Mouse (Mus musculus) layer of hippocampus, adult 9-10 months (tissue): ENCODE results near the gene Gm16181.

Experiments
- DNase-seq: peaks from one replicate; pipeline ENCODE4 v3.0.0; 2022; ENCODE audit warnings: low spot score

Gene Gm16181

DNA sequence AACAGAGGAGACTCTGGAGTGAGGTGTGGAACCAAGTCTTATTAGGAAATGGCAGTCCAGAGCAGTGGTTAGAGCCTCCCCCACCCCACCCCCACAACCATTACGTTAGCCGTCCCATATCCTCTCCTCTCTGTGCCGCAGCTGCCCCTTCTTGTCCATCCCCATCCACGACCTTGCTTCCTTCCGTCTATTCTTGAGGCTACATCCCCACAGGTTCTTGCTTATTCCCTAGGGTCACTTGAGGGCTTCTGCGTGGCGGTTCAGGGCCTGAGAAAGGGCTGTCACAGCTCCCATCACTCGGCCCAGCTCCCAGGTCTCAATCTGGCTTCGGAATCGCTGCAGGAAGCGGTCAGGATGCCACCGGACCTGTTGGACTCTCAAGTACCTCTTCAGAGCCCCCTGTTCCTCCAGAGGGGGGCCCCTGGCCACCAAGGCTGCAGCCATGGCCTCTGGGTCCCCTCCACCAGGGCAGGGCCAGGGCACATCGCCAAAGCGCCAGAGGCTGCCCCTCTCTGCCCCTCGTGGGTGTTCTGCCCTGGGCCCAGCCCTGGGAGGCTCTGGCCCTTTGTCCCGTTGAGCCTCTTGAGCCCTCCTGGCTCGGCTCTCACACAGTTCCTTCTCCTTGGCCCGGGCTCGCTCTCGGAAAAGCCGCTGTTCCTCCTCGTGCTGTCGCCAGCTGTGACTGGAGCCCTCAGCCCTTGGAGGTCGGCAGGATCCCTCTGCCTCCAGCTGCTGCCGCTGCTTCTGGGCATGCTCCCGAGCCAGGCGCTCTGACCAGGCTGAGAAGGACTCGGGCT, at the start of gene Gm16181:
Gene Gm16181 (plus strand): TSS at position 679 of the 797 bp plus-strand sequence.
- DNase-seq, result no peak

DNA sequence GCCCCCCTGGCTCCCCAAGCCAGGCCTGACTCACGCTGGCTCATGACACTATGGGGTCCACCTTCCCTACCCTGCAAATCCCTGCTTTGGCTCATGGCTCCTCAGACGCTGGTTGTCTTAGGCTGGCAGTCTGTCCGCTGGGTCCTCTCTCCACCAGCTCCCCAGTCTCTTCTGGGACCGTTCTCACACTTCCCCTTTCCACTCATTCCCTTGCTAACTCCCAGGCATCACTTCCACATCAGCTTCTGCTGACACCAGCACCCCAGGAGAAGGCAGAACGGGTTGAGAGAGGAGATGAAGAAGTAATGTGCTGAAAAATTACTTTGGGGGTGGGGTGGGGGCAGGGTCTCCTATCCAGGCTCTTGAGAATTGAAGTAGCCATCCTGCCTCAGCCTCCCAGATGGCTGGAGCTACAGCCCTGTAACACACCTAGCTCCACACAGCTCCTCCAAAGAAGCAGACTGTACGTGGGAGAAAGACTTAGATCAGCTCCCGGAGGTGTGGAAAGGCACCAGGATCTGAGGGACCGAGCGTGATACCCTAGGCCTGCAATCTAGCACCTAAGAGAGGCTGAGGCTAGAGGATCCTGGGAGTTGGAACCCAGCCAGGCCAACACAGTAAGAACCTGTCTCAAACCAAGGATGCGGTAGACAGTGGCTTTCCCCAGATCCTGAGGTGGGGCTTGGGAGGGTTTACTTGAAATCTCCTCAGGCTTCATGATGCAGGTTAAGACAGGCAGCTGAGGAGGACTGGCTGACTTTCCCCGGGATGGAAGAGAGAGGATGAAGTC, 48.0 kb upstream of the Gm16181 start:
- no peak for DNase-seq

DNA sequence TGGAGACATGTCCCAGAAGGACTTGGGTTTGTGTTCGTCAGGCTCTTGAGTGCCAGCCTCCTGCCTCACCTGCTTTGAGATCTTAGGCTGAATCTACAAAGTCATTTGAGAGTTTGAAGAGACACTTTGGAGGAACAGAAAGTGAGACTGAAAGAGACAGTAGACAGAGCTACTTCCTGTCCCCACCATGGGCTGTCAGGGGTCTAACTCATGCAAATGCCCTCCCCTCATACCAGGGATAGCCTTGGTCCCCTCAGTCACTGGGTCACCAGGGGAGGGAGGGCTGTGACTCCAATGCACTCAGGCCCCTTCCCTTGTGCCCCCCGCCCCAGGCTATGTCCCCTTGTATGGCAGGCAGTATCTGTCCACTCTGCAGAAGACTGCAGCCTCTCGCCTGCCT, 47.3 kb upstream of the Gm16181 start:
- DNase-seq, result no peak

DNA sequence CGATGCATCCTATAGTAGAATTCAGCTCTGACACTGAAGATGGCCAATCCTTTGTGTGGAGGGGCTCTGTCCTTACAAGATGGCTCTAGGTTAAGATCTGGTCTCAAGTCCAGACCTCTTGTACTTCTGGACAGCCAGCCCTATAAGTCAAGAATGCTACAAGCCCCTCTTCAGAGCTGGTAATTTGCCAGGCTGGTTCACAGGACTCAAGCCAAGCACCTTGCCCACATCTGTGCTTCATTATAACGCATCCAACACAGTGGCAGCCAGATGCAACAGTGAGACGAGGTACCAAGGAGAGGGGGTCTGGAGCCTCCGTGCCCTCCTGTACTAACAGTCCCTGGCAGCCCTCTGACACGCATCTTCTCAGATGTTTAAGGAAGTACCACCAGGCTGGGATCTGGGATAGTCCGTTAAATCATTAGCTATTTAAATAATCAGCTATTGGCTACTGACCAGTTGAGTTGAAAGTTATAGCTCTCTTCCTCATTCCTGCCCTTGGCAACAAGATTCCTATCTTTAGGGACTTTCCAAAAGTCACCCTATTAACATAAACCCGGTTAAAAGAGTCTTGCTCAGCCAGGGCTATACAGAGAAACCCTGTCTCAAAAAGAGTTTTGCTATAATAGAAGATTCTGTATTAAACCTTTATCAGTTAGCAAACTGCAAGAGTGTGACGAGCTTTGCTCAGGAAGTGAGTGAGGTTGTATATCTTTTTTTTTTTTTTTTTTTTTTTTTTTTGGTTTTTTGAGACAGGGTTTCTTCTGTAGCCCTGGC, 46.2 kb upstream of the Gm16181 start:
- no peak for DNase-seq

DNA sequence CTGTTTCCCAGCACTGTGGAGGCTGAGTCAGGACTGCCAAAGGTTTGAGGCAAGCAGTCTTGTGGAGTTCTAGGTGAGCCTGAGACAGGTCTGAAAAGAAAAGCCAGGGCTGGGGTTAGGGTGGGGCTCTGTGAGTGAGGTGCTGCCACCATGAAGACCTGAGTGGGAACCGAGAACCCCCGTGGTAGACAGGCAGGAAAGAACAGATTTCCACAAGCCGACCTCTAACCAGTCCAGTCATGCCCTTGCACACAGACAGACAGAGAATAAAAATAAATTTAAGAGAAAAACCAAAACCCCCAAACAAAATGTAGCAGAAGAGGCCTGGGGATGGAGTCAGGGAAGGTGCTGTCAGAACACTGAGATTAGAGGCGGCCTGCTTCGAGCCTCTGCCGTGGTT, 45.3 kb upstream of the Gm16181 start:
- DNase-seq, result no peak

DNA sequence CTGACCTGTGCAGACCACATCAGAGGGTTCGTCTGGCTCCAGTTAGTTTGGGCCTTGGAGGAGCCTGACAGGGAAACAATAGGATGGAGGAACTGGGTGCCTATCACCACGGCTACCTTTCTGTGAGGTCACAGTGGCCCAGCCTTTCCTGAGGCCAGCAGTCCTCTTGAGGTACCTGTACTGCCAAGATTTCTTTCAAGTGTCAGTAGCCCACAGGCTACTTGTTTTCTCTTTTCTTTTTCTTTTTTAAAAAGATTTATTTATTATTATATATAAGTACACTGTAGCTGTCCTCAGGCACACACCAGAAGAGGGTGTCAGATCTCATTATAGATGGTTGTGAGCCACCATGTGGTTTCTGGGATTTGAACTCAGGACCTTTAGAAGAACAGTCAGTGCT, 44.7 kb upstream of the Gm16181 start, which contains the start of gene Aif1:
Gene Aif1 (minus strand): TSS at position 101 of the 400 bp plus-strand sequence.
- DNase-seq, result no peak

DNA sequence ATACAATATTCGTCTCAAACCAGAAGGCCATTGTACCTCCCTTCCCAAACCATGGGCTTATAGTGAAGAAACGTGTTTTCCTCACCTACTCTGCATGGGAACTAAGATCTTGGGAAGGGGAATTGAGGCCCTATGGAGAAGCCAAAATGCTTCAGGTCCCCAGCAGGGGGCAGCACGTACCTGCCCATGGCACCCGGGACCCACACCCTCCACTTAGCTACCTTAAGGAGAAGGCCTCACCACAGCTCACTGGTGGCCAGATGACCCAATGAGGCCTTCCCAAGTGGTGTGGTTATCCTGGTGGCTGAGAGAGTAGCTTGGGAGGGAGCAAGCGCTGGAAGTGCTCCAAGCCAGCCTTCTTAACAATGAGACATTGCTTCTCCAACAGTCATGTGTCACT, 42.1 kb upstream of the Gm16181 start:
- DNase-seq, result no peak

DNA sequence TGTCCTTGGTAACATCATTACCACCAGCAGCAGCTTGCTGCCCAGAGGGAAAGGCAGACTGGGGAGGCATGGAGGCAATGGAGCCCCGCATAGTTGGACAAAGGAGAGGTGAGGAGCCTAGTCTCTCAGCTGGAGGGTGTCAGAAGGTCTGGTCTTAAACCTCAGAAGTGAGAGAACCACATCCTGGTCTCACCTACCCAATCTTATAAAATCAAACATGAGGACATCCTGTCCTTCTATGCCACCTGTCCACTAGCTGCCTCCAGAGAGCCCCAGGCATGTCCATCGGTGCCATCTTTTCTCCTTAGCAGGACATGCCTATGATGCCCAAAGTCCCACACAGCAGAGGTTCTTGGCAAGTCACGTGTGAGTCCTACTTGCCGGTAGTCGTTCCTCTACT, 40.5 kb upstream of the Gm16181 start:
- no peak for DNase-seq

DNA sequence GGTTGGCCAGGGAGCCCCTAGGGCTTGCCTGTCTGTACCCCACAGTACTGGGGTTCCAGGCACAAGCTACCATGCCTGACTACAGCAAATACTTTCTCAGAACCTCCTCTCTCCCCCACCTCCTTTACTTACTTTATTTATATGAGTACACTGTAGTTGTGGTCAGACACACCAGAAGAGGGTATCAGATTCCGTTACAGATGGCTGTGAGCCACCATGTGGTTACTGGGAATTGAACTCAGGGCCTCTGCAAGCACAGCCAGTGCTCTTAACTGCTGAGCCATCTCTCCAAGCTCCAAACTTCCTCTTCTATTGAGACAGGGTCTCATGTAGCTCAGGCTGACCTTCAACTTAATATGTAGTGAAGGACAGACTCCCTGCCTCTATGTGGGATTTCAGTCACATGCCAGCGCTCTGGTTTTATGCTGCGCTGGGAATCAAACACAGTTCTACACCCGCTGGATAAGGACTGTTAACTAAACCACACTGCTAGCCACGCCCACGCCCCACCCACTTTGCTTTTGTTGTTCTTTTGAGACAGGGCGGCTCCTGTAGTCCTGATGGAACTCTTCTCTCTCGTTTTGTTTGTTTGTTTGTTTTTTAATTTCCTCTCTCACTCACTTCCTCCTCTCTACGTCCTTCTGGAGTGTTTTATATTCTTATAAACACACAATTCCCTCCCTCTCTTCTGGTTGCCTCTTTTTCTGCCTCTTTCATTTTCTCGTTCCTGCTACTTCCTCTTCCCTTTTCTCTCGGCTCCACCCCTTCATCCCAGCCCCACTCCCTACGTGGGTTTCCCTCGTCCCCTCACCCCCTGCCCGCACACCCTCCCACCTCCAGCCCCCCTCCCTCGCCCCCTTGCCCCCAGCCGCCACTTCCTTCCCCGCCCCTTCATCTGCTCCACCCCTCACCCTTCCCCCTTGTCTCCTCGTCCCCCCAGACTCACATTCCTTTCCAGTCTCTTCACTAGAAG, 34.7 kb upstream of the Gm16181 start:
- DNase-seq, result no peak

DNA sequence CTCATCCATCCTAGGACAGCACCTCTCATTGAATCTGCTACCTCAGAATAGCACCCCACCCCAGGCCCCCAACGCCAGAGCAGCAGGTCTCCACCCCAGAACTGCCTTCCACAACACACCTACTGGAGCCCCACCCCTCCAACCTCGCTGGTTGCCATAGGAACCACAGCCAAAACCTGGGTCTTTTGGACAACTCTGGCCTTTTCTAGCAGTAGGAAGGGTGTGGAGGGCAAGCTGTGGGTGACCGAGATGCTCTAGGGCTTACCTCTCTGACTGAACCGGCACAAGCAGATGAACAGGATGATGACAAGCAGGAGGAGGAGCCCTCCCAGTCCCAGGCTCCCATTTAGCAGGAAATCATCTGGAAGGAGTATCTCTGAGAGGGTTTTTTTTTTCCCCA, 34.0 kb upstream of the Gm16181 start:
- no peak for DNase-seq

DNA sequence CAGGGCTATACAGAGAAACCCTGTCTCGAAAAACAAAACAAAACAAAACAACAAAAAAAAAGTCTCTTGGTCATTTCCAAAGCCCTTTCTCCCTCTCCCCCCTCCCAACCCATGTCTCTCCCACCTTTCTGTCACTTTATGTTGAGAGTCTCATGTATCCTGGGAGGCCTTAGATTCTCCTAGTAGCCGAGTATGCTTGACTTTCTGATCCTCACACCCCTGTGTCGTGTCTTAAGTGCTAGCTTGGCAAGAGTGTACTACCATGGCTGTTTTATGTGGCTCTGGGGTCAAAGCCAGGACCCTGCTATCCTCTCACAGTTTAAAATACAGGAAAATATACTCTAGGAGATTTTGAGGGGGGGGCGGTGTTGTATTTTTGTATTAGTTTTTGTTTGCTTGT, 33.3 kb upstream of the Gm16181 start:
- no peak for DNase-seq

DNA sequence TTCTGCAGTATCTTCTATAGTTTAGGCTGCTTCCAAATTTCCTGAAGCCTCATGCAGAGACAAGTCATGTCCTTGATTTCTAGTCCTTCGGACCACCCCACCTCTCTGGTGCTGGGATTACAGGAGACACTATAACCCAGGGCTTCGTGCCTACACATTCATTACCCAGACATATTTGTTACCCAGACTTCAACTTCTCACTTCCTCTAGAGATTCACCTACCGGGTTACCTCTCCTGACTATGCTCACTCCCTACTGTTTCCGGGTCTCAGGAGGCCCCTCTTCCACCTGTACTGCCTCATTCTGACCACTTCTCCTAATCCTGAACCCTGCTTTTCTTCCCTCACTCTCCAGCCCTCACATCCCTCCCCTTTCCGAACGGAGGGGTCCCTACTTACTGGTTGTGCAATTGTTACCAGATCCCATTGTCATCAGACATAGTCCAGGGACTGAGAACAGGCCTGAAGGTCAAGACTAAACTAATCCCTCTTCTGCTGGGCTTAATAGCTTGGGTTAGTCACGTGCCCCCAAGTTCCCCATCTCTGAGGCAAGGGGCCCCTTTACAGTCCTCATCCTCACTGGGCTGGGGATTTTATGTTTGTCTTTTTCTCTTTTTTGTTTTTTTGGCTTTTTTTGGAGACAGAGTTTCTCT, 32.5 kb upstream of the Gm16181 start, which contains the start of gene Lst1:
Gene Lst1 (minus strand): TSS at position 481 of the 652 bp plus-strand sequence.
- DNase-seq, result no peak

DNA sequence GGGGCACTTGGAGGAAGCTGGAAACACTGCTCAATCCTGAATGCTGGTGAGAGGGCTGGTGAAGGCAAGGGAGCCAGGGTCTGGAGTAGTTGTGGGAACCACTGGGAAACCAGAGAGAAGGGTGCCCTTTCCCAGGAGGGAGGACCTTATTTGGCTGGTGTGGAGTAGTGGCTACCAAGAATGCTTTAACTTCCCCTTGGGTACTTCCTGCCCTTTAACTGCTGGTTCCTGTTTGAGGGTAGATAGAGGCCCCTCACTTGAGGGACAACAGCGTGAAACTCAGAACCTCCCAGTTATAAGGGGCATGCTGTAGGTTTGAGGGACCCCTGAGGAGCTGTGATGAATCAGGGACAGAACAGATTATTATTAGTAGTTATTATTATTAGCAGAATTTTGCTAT, 31.4 kb upstream of the Gm16181 start:
- no peak for DNase-seq

DNA sequence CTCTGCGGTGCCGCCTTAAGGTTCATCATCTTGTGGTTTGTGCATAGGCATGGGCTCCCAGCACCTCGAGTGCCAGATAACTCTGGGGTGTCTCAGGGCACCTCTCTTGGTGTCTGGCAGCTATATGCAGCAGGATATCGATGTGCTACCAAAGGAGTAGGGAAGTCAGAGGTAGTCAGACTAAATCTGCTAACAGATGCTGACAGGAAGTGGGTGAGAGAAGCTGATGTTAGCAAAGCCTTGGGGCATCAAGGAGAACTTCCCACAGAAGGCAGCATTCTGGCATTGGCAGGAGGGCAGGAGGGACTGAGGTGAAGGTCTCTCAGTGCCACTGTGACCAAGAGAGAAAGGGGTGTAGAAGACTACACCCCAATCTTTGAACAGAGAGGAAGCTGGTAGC, 30.5 kb upstream of the Gm16181 start:
- DNase-seq, result no peak

DNA sequence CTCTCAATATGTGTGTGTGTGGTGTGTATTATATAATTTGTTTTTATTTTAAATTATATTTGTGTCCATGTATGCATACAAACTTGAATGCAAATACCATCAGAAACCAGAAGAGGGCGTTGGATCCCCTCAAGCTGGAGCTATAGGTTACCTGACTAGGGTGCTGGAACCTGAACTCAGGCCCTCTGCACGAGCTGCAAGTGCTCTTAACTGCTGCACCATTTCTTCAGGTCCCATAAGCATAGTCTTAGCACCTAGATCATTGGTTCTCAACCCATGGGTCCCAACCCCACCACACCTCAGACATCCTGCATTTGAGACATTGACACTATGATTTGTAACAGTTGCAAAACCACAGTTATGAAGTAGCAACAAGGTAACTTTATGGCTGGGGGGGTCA, 28.9 kb upstream of the Gm16181 start:
- DNase-seq, result no peak

DNA sequence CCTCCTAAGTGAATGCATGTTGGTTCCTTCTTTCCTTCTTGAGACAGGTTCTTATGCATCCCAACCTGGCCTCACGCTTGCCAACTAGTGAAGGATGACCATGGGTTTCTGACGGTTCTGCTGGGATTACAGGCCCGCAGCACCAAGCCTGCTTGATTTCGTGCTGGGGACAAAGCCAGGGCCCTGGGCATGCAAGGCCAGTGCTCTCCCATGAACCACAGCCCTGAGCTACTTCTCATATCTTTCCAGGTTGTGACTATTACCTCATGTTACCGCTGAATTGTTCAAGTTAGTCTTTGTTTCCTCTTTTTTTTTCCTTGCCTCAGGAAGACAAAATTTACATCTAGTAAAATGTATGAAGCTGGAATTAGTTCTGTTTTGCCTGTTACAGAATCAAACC, 27.7 kb upstream of the Gm16181 start:
- no peak for DNase-seq

DNA sequence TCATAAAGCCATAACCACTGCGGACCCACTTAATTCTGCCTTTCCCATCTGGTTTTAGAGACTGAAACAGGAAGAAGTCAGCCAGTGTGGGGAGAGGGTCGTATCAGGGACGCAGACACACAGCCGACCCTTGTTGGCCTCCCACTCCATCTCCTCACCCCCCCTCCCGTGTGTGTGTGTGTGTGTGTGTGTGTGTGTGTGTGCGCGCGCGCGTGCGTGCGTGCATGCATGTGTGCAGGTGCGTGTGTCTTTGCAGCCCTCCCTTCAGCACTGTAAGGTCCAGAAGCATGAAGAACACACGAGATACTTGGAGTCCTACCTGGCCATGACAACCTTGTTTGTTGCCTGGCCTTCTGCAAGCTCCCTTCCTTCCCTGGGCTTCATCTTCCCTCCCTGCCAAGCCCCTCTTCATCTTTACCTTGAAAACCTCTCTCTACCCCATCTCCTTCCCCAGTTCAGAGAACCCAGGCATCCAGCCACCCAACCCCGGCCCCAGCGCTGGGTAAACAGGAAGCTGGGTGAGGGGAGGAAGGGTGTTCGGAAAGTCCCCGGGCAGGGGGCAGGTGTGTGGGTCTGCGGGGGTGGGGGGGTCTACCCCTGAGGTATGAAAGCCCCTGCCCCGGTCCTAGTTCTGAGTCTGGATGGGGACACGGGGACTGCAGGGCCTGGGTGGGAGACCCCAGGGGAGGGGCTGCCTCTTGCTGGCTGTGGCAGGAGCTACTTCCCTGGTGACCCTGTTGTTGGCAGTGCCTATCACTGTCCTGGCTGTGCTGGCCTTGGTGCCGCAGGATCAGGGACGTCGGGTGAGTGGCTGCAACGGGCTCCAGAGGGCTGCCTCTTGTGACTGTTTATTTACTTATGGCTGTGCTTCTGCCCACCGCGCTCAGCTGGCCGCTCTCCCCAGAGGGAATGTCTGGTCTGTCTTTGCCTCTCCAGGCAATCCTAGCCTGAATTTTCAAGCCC, 26.5 kb upstream of the Gm16181 start, which contains the start of gene Ltb:
Gene Ltb (plus strand): TSS at position 559 of the 963 bp plus-strand sequence.
- no peak for DNase-seq

DNA sequence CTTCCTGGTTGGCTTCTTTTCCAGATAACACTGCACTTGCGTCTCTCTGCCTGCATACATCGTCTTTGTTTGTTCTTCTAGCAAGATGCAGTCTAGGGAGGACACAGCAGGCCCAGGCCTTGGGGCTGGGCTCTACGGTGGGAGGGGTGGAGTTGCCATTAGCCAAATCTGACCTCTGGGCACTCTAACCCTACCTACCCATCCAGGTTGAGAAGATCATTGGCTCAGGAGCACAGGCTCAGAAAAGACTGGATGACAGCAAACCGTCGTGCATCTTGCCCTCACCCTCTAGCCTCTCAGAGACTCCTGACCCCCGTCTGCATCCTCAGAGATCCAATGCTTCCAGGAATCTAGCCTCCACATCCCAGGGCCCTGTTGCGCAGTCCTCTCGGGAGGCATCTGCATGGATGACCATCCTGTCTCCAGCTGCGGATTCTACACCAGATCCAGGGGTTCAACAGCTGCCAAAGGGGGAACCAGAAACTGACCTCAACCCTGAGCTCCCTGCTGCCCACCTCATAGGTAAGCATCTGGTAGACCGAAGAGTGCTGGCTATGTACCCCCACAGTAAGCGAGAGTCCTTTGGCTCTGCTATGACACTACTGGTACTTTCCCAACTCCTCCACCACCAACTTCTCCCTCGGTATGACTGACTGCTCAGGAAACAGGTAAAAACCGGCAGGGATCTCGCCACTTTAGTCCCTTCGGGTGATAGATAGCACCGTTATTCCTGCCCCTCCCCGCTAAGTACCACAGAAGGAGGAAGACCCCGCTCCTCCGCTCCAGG, 25.6 kb upstream of the Gm16181 start:
- DNase-seq, result no peak
